Mouse (Mus musculus): ENCODE data around the gene Gm4981.

DNA sequence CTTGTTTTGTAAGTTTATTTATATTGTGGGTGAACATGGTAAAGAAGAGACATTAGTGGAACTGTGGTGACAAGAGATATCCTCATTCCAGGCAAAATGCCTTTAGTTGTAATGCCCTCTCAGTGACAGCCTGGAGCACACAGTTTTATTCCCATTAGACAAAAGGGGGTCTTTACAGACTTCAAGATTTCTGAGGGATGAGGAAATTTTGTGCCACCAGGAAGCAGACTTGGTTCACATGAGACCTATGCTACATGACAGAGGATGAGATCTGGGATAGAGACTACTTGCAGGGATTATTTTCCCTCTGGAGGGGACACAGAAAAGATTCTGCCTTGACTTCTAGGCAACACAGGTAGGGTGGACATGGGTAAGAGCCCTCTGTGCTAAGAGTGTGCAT is 22.0 kb downstream of the Gm4981 start:
- TF ChIP-seq CTCF (IDR thresholded peaks at IDR 0.05) (no peak), POLR2A (IDR thresholded peaks at IDR 0.05; ENCODE audit: insufficient read depth, low read depth, low read length) (no peak), EP300 (IDR thresholded peaks at IDR 0.05; ENCODE audit: insufficient read depth, low read depth, low read length) (no peak)
